Mouse (Mus musculus) embryonic facial prominence, embryonic 11.5 days (tissue): Measurements from ENCODE around the gene Abcb5. TPM values are rescaled to one million over a fixed set of nuclear protein-coding genes. Genes with fewer than 3 reads are reported as not detected.
"Not testable (repeated sequence)": the region's sequence is repeated elsewhere in the genome, so short reads cannot be mapped to it uniquely, and the experiment has no call there.

Experiments
- ATAC-seq: fragments of 200-750 bp; cut with Nextera tagmentation; replicated peaks from 2 replicates; pipeline ENCODE4 v1.8.0; 2017; ENCODE audit warnings: low read depth; ENCODE audit not compliant: insufficient number of reproducible peaks, low FRiP score, low TSS enrichment
- DNase-seq: peaks from one replicate; pipeline ENCODE4 v3.0.0-alpha.2; 2015; ENCODE audit warnings: low spot score
- H3K27ac ChIP-seq: fragments of 300-500 bp; sonication (generic); replicated peaks from 2 replicates; pipeline ENCODE4 v1.5.1; 2014; ENCODE audit warnings: mild to moderate bottlenecking, low read depth, low read length, control low read depth
- H3K27me3 ChIP-seq: fragments of 300-500 bp; sonication (generic); 2 replicates; pipeline ENCODE4 v1.6.1; 2014; ENCODE audit warnings: mild to moderate bottlenecking, low read length, moderate library complexity, mixed read lengths; ENCODE audit not compliant: control insufficient read depth, insufficient read depth
- H3K36me3 ChIP-seq: fragments of 300-500 bp; sonication (generic); replicated peaks from 2 replicates; pipeline ENCODE4 v1.6.1; 2014; ENCODE audit warnings: low read depth, mild to moderate bottlenecking, low read length, moderate library complexity, mixed read lengths; ENCODE audit not compliant: control insufficient read depth, insufficient read depth
- H3K4me1 ChIP-seq: fragments of 300-500 bp; sonication (generic); 2 replicates; pipeline ENCODE4 v1.6.1; 2014; ENCODE audit warnings: low read length, mixed read lengths; ENCODE audit not compliant: control insufficient read depth, insufficient read depth
- H3K4me2 ChIP-seq: fragments of 300-500 bp; sonication (generic); 2 replicates; pipeline ENCODE4 v1.6.1; 2014; ENCODE audit warnings: low read depth, mild to moderate bottlenecking, control low read depth, low read length, moderate library complexity
- H3K4me3 ChIP-seq: fragments of 300-500 bp; sonication (generic); 2 replicates; pipeline ENCODE4 v1.5.1; 2014; ENCODE audit warnings: low read depth, low read length, control low read depth
- H3K9ac ChIP-seq: fragments of 300-500 bp; sonication (generic); replicated peaks from 2 replicates; pipeline ENCODE4 v1.6.1; 2014; ENCODE audit warnings: mild to moderate bottlenecking, control low read depth, low read length
- H3K9me3 ChIP-seq: fragments of 300-500 bp; sonication (generic); replicated peaks from 2 replicates; pipeline ENCODE4 v1.6.1; 2016; ENCODE audit warnings: mild to moderate bottlenecking, low read length, inconsistent platforms, mixed read lengths; ENCODE audit not compliant: control insufficient read depth
- WGBS: fragments of 180-500 bp; shearing (Covaris S2); extraction: QIAGEN DNeasy Blood & Tissue Kit; methylation state at CpG from one replicate; pipeline ENCODE4 v1.1.7; 2014; 5-methylcytosine and 5-hydroxymethylcytosine counted together
- polyA plus RNA-seq: library from polyadenylated mRNA; unstranded; fragments of >200 nt; fragmentation: Nextera tagmentation; extraction: Ambion mirVana; gene quantifications from 2 replicates; pipeline ENCODE4 v1.2.1, GENCODE M21; 2014

Gene Abcb5
- polyA plus RNA-seq: not detected in 2 replicates

DNA sequence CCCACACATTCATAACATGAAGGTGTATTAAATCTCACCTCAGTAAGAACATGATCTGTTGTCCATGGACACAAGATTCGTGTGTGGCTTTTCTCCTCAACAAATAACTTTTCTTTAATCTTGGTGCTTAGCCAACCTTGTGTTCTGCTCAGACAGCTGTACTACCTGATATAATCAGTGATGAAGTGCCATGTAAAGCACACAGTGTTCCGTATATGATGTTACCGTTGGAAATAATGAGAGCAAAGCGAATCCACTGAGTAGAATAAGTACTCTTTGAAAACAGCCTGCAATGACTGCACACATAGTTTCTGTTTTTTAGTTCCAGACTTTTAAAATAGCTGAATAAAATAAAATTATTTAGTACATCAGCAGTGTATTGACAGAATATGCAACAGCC is at the start of gene Abcb5:
Gene Abcb5, minus strand, starts transcription at position 101 of the 400 bp plus-strand sequence.
- Histone ChIP-seq H3K27me3 (no peaks in the 10 kb centered on the region), H3K27ac (no peak within 1 kb of the TSS), H3K9me3 (no peaks in the 10 kb centered on the region), H3K4me3 (no peak within 1 kb of the TSS), H3K4me2 (no peak within 1 kb of the TSS), H3K36me3 (no peaks in the 10 kb centered on the region), H3K9ac (no peak within 1 kb of the TSS), H3K4me1 (no peaks in the 10 kb centered on the region)
- 89% methylated on average over 4 of the region's 4 CpGs for WGBS
- no peak for DNase-seq
- no peak for ATAC-seq

GRCm38 (mm10) chr12:118999230-118999629 is 33.0 kb upstream of the Abcb5 start:
- H3K36me3 ChIP-seq: no peaks in the 10 kb centered on the region
- H3K9ac ChIP-seq: no peak overlapping the region
- WGBS: 79% methylated on average over 2 of the region's 2 CpGs
- ATAC-seq: no peak
- no peaks in the 10 kb centered on the region for H3K4me1 ChIP-seq
- H3K27ac ChIP-seq: no peak overlapping the region
- DNase-seq: no peak
- H3K27me3 ChIP-seq: no peaks in the 10 kb centered on the region
- H3K4me3 ChIP-seq: no peak overlapping the region
- no peaks in the 10 kb centered on the region for H3K9me3 ChIP-seq
- H3K4me2 ChIP-seq: no peak overlapping the region

GRCm38 (mm10) chr12:118994328-118995166 is 28.3 kb upstream of the Abcb5 start:
- Histone ChIP-seq H3K36me3 (no peaks in the 10 kb centered on the region), H3K9me3 (no peaks in the 10 kb centered on the region), H3K27me3 (no peaks in the 10 kb centered on the region), H3K4me1 (no peaks in the 10 kb centered on the region), H3K27ac (no peak overlapping the region), H3K4me3 (no peak overlapping the region), H3K4me2 (no peak overlapping the region), H3K9ac (no peak overlapping the region)
- peak; percentile 39 for DNase-seq
- WGBS: 58% methylated on average over 1 of the region's 1 CpGs
- no peak for ATAC-seq

- no peak for DNase-seq
- 81% methylated on average over 1 of the region's 1 CpGs for WGBS
Measured at GRCm38 (mm10) chr12:118984852-118985251, 18.6 kb upstream of the Abcb5 start.

GRCm38 (mm10) chr12:118930386-118931318 is 35.6 kb downstream of the Abcb5 start:
- 0 out of 2 replicates have a peak overlapping the region, but pooled peaks have one; percentile 7 for H3K4me2 ChIP-seq
- WGBS: 19% methylated on average over 13 of the region's 13 CpGs
- H3K9me3 ChIP-seq: no peaks in the 10 kb centered on the region
- H3K27me3 ChIP-seq: no peaks in the 10 kb centered on the region
- no peaks in the 10 kb centered on the region for H3K36me3 ChIP-seq
- H3K4me3 ChIP-seq: no peak overlapping the region
- H3K27ac ChIP-seq: no peak overlapping the region
- ATAC-seq (peak; percentile 73), DNase-seq (peak; percentile 90)
- no peaks in the 10 kb centered on the region for H3K4me1 ChIP-seq
- H3K9ac ChIP-seq: no peak overlapping the region

More at GRCm38 (mm10) chr12:118984852-118985251, 18.6 kb upstream of the Abcb5 start:
- ATAC-seq: no peak
- Histone ChIP-seq H3K27me3 (no peaks in the 10 kb centered on the region), H3K4me1 (no peaks in the 10 kb centered on the region), H3K27ac (no peak overlapping the region), H3K4me2 (no peak overlapping the region), H3K36me3 (no peaks in the 10 kb centered on the region), H3K9me3 (no peaks in the 10 kb centered on the region), H3K9ac (no peak overlapping the region), H3K4me3 (no peak overlapping the region)

DNA sequence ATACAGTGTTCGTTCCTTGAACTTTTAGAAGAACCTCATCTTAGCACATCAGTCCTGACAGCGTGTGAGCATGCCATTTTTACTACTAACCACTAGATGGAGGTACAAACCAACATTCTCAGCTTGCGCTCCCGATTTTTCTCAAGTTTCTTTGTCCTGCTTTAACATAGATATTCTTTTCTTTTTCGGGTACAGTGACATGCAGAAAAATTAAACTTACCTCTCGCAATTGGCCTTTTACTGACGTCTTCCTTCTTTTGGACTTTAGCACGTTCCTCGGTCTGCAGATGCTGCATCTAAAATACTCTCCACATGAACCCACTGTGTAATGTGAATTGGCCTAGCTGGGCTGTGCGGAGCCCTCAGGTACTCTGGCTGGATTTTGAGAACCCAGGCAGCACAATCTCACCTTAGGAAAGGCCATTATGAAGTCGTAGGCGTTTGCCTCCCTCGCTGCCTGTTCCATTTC is 39.4 kb downstream of the Abcb5 start:
- WGBS: 16% methylated on average over 13 of the region's 13 CpGs

DNA sequence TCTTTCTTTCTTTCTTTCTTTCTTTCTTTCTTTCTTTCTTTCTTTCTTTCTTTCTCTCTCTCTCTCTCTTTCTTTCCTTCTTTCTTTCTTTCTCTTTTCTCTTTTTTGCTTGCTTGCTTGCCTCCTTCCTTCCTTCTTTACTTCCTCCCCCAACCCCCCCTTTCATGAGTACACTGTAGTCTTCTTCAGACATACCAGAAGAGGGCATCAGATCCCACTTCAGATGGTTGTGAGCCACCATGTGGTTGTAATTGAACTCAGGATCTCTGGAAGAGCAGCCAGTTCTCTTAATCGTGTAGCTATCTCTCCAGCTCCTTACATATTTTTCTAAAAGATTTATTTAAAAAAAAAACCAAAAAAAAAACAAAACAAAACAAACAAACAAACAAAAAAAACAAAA is 42.3 kb downstream of the Abcb5 start:
- H3K9me3 ChIP-seq, H3K4me3 ChIP-seq, H3K4me1 ChIP-seq, H3K9ac ChIP-seq, ATAC-seq, H3K4me2 ChIP-seq, H3K36me3 ChIP-seq, H3K27me3 ChIP-seq, H3K27ac ChIP-seq: not testable (repeated sequence)
- DNase-seq: peak; percentile 20
- WGBS: 44% methylated on average over 1 of the region's 1 CpGs

More for the DNA sequence above, 39.4 kb downstream of the Abcb5 start:
- ATAC-seq (no peak), DNase-seq (peak; percentile 77)
- no peak overlapping the region for H3K4me3 ChIP-seq
- no peaks in the 10 kb centered on the region for H3K36me3 ChIP-seq
- H3K9ac ChIP-seq: peak overlapping the region; percentile 39; the same call in 1 of the 2 replicates
- H3K9me3 ChIP-seq: no peaks in the 10 kb centered on the region
- H3K4me1 ChIP-seq: no peaks in the 10 kb centered on the region
- H3K27me3 ChIP-seq: no peaks in the 10 kb centered on the region
- H3K4me2 ChIP-seq: peak overlapping the region; percentile 19; the same call in 1 of the 2 replicates
- no peak overlapping the region for H3K27ac ChIP-seq
